Mouse (Mus musculus) heart, embryonic 12.5 days (tissue): Measurements from ENCODE around the gene Selenos. TPM values are rescaled to one million over a fixed set of nuclear protein-coding genes. Genes with fewer than 3 reads are reported as not detected.
A peak's percentile ranks its signal among the peaks of the same experiment; 100 is the strongest.

ENCODE experiments used
- ATAC-seq: fragments of 200-750 bp; cut with Nextera tagmentation; 2 replicates; pipeline ENCODE4 v1.8.0; 2017; ENCODE audit warnings: moderate TSS enrichment, moderate library complexity; ENCODE audit not compliant: insufficient number of reproducible peaks, low FRiP score
- H3K27ac ChIP-seq: fragments of 300-500 bp; sonication (generic); 2 replicates; pipeline ENCODE4 v1.5.1; 2016; ENCODE audit warnings: mild to moderate bottlenecking, moderate library complexity; ENCODE audit not compliant: poor library complexity, severe bottlenecking
- H3K27me3 ChIP-seq: fragments of 300-500 bp; sonication (generic); replicated peaks from 2 replicates; pipeline ENCODE4 v1.6.1; 2016; ENCODE audit warnings: mild to moderate bottlenecking, moderate library complexity
- H3K36me3 ChIP-seq: fragments of 300-500 bp; sonication (generic); 2 replicates; pipeline ENCODE4 v1.6.1; 2016; ENCODE audit warnings: mild to moderate bottlenecking, moderate library complexity
- H3K4me1 ChIP-seq: fragments of 300-500 bp; sonication (generic); replicated peaks from 2 replicates; pipeline ENCODE4 v1.6.1; 2016; ENCODE audit warnings: mild to moderate bottlenecking
- H3K4me2 ChIP-seq: fragments of 300-500 bp; sonication (generic); 2 replicates; pipeline ENCODE4 v1.6.1; 2016; ENCODE audit warnings: mild to moderate bottlenecking, moderate library complexity
- H3K4me3 ChIP-seq: fragments of 300-500 bp; sonication (generic); 2 replicates; pipeline ENCODE4 v1.5.1; 2016; ENCODE audit warnings: mild to moderate bottlenecking
- H3K9ac ChIP-seq: fragments of 300-500 bp; sonication (generic); 2 replicates; pipeline ENCODE4 v1.6.1; 2016; ENCODE audit warnings: mild to moderate bottlenecking, moderate library complexity
- H3K9me3 ChIP-seq: fragments of 300-500 bp; sonication (generic); replicated peaks from 2 replicates; pipeline ENCODE4 v1.6.1; 2016; ENCODE audit warnings: mild to moderate bottlenecking, moderate library complexity
- WGBS: fragments of 180-500 bp; shearing (Covaris S2); methylation state at CpG from one replicate; pipeline ENCODE4 v1.1.7; 2016; 5-methylcytosine and 5-hydroxymethylcytosine counted together
- polyA plus RNA-seq: library from polyadenylated mRNA; unstranded; fragments of >200 nt; fragmentation: Nextera tagmentation; extraction: Ambion mirVana; gene quantifications from 2 replicates; pipeline ENCODE4 v1.2.1, GENCODE M21; 2016

The Selenos gene
- polyA plus RNA-seq, 1 experiment from 2014 or later = 70.7 TPM

- H3K4me3 ChIP-seq = peak within 1 kb of the TSS; percentile 85
- peak within 1 kb of the TSS; percentile 89 for H3K4me2 ChIP-seq
- WGBS = 8% methylated on average over 123 of the region's 123 CpGs
- H3K27me3 ChIP-seq = no peaks in the 10 kb centered on the region
- peak within 1 kb of the TSS; percentile 88 for H3K27ac ChIP-seq
- peaks cover under 1% of the 10 kb centered on the region; the same call in 1 of the 2 replicates for H3K36me3 ChIP-seq
- peak within 1 kb of the TSS; percentile 96 for H3K9ac ChIP-seq
- H3K9me3 ChIP-seq = no peaks in the 10 kb centered on the region
- peak; percentile 82 for ATAC-seq
- H3K4me1 ChIP-seq = peaks cover 23% of the 10 kb centered on the region
Observed at GRCm38 (mm10) chr7:66108961-66109854, 29.8 kb downstream of the Selenos start, which contains the start of gene Chsy1. Gene Chsy1 (plus strand): TSS chr7:66109515.

GRCm38 (mm10) chr7:66109855-66110635, 30.6 kb downstream of the Selenos start:
- Histone ChIP-seq H3K9ac (peak overlapping the region; percentile 96), H3K9me3 (no peaks in the 10 kb centered on the region), H3K36me3 (peaks cover 8% of the 10 kb centered on the region; the same call in 1 of the 2 replicates), H3K4me1 (peaks cover 31% of the 10 kb centered on the region), H3K27ac (peak overlapping the region; percentile 88), H3K27me3 (no peaks in the 10 kb centered on the region), H3K4me3 (peak overlapping the region; percentile 85), H3K4me2 (peak overlapping the region; percentile 89)
- peak; percentile 27 for ATAC-seq
- 5% methylated on average over 74 of the region's 77 CpGs for WGBS

GRCm38 (mm10) chr7:66110636-66111112, 31.2 kb downstream of the Selenos start:
- Histone ChIP-seq H3K27ac (peak overlapping the region; percentile 88), H3K9me3 (no peaks in the 10 kb centered on the region), H3K4me1 (peaks cover 35% of the 10 kb centered on the region), H3K36me3 (peaks cover 8% of the 10 kb centered on the region; the same call in 1 of the 2 replicates), H3K4me3 (peak overlapping the region; percentile 85), H3K4me2 (peak overlapping the region; percentile 89), H3K9ac (peak overlapping the region; percentile 96), H3K27me3 (no peaks in the 10 kb centered on the region)
- ATAC-seq = no peak
- WGBS = 3% methylated on average over 10 of the region's 10 CpGs

GRCm38 (mm10) chr7:66111211-66111610, 31.8 kb downstream of the Selenos start:
- WGBS = 61% methylated on average over 10 of the region's 10 CpGs
- no peak overlapping the region for H3K27ac ChIP-seq

GRCm38 (mm10) chr7:66113561-66113960, 34.1 kb downstream of the Selenos start:
- WGBS = 70% methylated on average over 3 of the region's 3 CpGs
- Histone ChIP-seq H3K36me3 (peaks cover 12% of the 10 kb centered on the region; the same call in 1 of the 2 replicates), H3K4me1 (peaks cover 56% of the 10 kb centered on the region), H3K4me2 (peak overlapping the region; percentile 32), H3K4me3 (no peak overlapping the region), H3K9me3 (no peaks in the 10 kb centered on the region), H3K27me3 (no peaks in the 10 kb centered on the region), H3K27ac (no peak overlapping the region), H3K9ac (no peak overlapping the region)
- no peak for ATAC-seq

More at GRCm38 (mm10) chr7:66111211-66111610, 31.8 kb downstream of the Selenos start:
- Histone ChIP-seq H3K4me3 (peak overlapping the region; percentile 85), H3K4me1 (peaks cover 37% of the 10 kb centered on the region), H3K36me3 (peaks cover 8% of the 10 kb centered on the region; the same call in 1 of the 2 replicates), H3K9me3 (no peaks in the 10 kb centered on the region), H3K4me2 (peak overlapping the region; percentile 89), H3K27me3 (no peaks in the 10 kb centered on the region), H3K9ac (peak overlapping the region; percentile 96; the same call in 1 of the 2 replicates)
- ATAC-seq = no peak

- Histone ChIP-seq H3K4me1 (peaks cover 68% of the 10 kb centered on the region), H3K4me2 (peak overlapping the region; percentile 15), H3K4me3 (no peak overlapping the region), H3K27me3 (no peaks in the 10 kb centered on the region), H3K9ac (no peak overlapping the region; the same call in 1 of the 2 replicates), H3K36me3 (peaks cover 12% of the 10 kb centered on the region; the same call in 1 of the 2 replicates), H3K9me3 (no peaks in the 10 kb centered on the region), H3K27ac (no peak overlapping the region)
- ATAC-seq = no peak
- WGBS = 47% methylated on average over 11 of the region's 11 CpGs
Observed at GRCm38 (mm10) chr7:66115821-66116343, 36.4 kb downstream of the Selenos start.

GRCm38 (mm10) chr7:66116906-66117482, 37.5 kb downstream of the Selenos start:
- Histone ChIP-seq H3K4me2 (0 out of 2 replicates have a peak overlapping the region, but pooled peaks have one; percentile 8), H3K36me3 (peaks cover 12% of the 10 kb centered on the region; the same call in 1 of the 2 replicates), H3K27ac (no peak overlapping the region), H3K9ac (no peak overlapping the region), H3K27me3 (no peaks in the 10 kb centered on the region), H3K9me3 (no peaks in the 10 kb centered on the region), H3K4me1 (peaks cover 68% of the 10 kb centered on the region), H3K4me3 (no peak overlapping the region)
- WGBS = 43% methylated on average over 8 of the region's 8 CpGs
- ATAC-seq = no peak

GRCm38 (mm10) chr7:66118046-66118445, 38.6 kb downstream of the Selenos start:
- Histone ChIP-seq H3K27ac (no peak overlapping the region), H3K9ac (no peak overlapping the region), H3K36me3 (peaks cover 12% of the 10 kb centered on the region; the same call in 1 of the 2 replicates), H3K4me3 (no peak overlapping the region), H3K27me3 (no peaks in the 10 kb centered on the region), H3K9me3 (no peaks in the 10 kb centered on the region), H3K4me1 (peaks cover 62% of the 10 kb centered on the region), H3K4me2 (no peak overlapping the region)
- ATAC-seq = no peak
- WGBS = 85% methylated on average over 3 of the region's 3 CpGs

GRCm38 (mm10) chr7:66118796-66119195, 39.3 kb downstream of the Selenos start:
- Histone ChIP-seq H3K27ac (no peak overlapping the region), H3K9me3 (no peaks in the 10 kb centered on the region), H3K27me3 (no peaks in the 10 kb centered on the region), H3K9ac (no peak overlapping the region), H3K36me3 (peaks cover 12% of the 10 kb centered on the region; the same call in 1 of the 2 replicates), H3K4me3 (no peak overlapping the region), H3K4me1 (peaks cover 55% of the 10 kb centered on the region), H3K4me2 (no peak overlapping the region)
- 82% methylated on average over 7 of the region's 7 CpGs for WGBS
- ATAC-seq = no peak

GRCm38 (mm10) chr7:66120139-66120538, 40.7 kb downstream of the Selenos start:
- WGBS = 66% methylated on average over 1 of the region's 1 CpGs
- no peak overlapping the region for H3K4me3 ChIP-seq
- peaks cover 44% of the 10 kb centered on the region for H3K4me1 ChIP-seq
- peaks cover 6% of the 10 kb centered on the region for H3K36me3 ChIP-seq
- no peak overlapping the region for H3K4me2 ChIP-seq
- no peak overlapping the region for H3K9ac ChIP-seq
- no peak for ATAC-seq
- no peaks in the 10 kb centered on the region for H3K27me3 ChIP-seq
- no peaks in the 10 kb centered on the region for H3K9me3 ChIP-seq
- no peak overlapping the region for H3K27ac ChIP-seq
